Mouse (Mus musculus) limb, embryonic 15.5 days (tissue): Measurements from ENCODE around the gene Pir. TPM values are rescaled to one million over a fixed set of nuclear protein-coding genes. Genes with fewer than 3 reads are reported as not detected.

Experiments
- ATAC-seq: fragments of 200-750 bp; cut with Nextera tagmentation; 2 replicates; pipeline ENCODE4 v1.8.0; 2017; ENCODE audit warnings: low read depth, moderate TSS enrichment; ENCODE audit not compliant: insufficient number of reproducible peaks, low FRiP score, low TSS enrichment
- H3K27ac ChIP-seq: fragments of 300-500 bp; sonication (generic); 2 replicates; pipeline ENCODE4 v1.5.1; 2015; ENCODE audit warnings: moderate library complexity, mild to moderate bottlenecking, inconsistent platforms
- H3K27me3 ChIP-seq: fragments of 300-500 bp; sonication (generic); 2 replicates; pipeline ENCODE4 v1.6.1; 2015; ENCODE audit warnings: inconsistent platforms
- H3K36me3 ChIP-seq: fragments of 300-500 bp; sonication (generic); 2 replicates; pipeline ENCODE4 v1.6.1; 2015; ENCODE audit warnings: inconsistent platforms
- H3K4me1 ChIP-seq: fragments of 300-500 bp; sonication (generic); 2 replicates; pipeline ENCODE4 v1.6.1; 2015; ENCODE audit warnings: inconsistent platforms
- H3K4me2 ChIP-seq: fragments of 300-500 bp; sonication (generic); 2 replicates; pipeline ENCODE4 v1.6.1; 2015; ENCODE audit warnings: mild to moderate bottlenecking, inconsistent platforms
- H3K4me3 ChIP-seq: fragments of 300-500 bp; sonication (generic); 2 replicates; pipeline ENCODE4 v1.5.1; 2015; ENCODE audit warnings: mild to moderate bottlenecking, inconsistent platforms
- H3K9ac ChIP-seq: fragments of 300-500 bp; sonication (generic); 2 replicates; pipeline ENCODE4 v1.6.1; 2015; ENCODE audit warnings: inconsistent platforms
- H3K9me3 ChIP-seq: fragments of 300-500 bp; sonication (generic); 2 replicates; pipeline ENCODE4 v1.6.1; 2016; ENCODE audit warnings: inconsistent platforms
- WGBS: fragments of 180-500 bp; shearing (Covaris S2); methylation state at CpG from one replicate; pipeline ENCODE4 v1.1.7; 2015; 5-methylcytosine and 5-hydroxymethylcytosine counted together
- polyA plus RNA-seq: library from polyadenylated mRNA; unstranded; fragments of >200 nt; fragmentation: Nextera tagmentation; extraction: Ambion mirVana; gene quantifications from 2 replicates; pipeline ENCODE4 v1.2.1, GENCODE M21; 2015

Pir gene
- polyA plus RNA-seq, 1 experiment from 2014 or later, result 8.5 TPM

- Histone ChIP-seq H3K9ac (no peak overlapping the region), H3K36me3 (no peaks in the 10 kb centered on the region), H3K4me1 (no peaks in the 10 kb centered on the region), H3K9me3 (no peaks in the 10 kb centered on the region), H3K27ac (no peak overlapping the region), H3K27me3 (no peaks in the 10 kb centered on the region), H3K4me2 (no peak overlapping the region), H3K4me3 (no peak overlapping the region)
- no peak for ATAC-seq
- WGBS, result 76% methylated on average over 4 of the region's 4 CpGs
Measured at GRCm38 (mm10) chrX:164338591-164338990, 69.4 kb downstream of the Pir start.

DNA sequence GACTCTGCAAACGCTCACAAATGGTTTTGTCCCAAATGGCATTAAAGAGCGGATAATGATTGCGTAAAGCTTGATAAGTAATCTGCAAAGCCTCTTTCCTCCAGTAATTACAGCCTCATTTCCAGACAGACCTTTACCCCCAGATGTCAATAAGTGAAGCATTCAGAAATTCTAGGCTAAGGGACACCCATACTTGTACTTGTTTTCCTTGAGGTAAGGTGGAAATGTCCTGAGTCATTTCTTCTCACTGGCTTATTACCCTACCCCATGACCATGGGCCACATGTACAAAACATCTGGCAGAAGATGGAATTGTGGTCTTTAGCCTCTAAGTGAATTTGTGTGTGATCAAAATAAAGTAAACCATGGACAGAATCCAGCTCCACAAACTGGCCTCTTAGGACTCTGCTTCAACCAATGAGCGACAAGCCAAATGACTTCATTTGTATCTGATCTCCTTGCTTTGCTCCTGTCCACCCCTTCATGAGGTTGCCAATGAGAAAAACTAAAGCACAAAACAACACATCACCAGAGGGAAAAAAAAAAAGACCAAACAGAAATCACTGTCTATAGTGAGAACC is 76.3 kb downstream of the Pir start:
- Histone ChIP-seq H3K27ac (no peak overlapping the region), H3K4me1 (no peaks in the 10 kb centered on the region), H3K4me2 (no peak overlapping the region), H3K27me3 (no peaks in the 10 kb centered on the region), H3K4me3 (no peak overlapping the region), H3K36me3 (no peaks in the 10 kb centered on the region), H3K9me3 (no peaks in the 10 kb centered on the region), H3K9ac (no peak overlapping the region)
- 79% methylated on average over 4 of the region's 4 CpGs for WGBS
- no peak for ATAC-seq

DNA sequence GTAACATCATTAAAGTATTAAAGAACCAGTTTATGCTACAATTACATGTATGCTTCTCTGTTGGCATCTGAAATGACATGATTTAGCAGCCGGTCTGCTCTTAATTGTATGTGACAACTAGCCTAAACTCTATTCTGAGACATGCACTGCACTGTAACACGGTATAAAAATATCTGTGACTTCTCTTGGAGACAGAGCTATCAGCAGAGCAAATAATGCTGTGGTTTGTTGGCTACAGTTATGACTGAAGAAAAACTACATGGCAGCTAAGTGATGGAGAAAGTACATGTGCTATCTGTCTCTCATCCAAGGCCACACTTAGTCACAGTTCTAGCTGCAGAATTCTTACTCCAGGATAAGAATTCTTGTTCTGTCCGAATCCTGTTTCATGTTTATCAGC is 79.8 kb downstream of the Pir start:
- no peaks in the 10 kb centered on the region for H3K4me1 ChIP-seq
- H3K27ac ChIP-seq, result no peak overlapping the region
- no peaks in the 10 kb centered on the region for H3K9me3 ChIP-seq
- no peak overlapping the region for H3K9ac ChIP-seq
- no peak for ATAC-seq
- H3K36me3 ChIP-seq, result no peaks in the 10 kb centered on the region
- no peaks in the 10 kb centered on the region for H3K27me3 ChIP-seq
- H3K4me3 ChIP-seq, result no peak overlapping the region
- 73% methylated on average over 3 of the region's 3 CpGs for WGBS
- H3K4me2 ChIP-seq, result no peak overlapping the region

- no peaks in the 10 kb centered on the region for H3K36me3 ChIP-seq
- no peak for ATAC-seq
- H3K4me3 ChIP-seq, result no peak overlapping the region
- no peaks in the 10 kb centered on the region for H3K9me3 ChIP-seq
- no peak overlapping the region for H3K27ac ChIP-seq
- WGBS, result 60% methylated on average over 4 of the region's 4 CpGs
- no peak overlapping the region for H3K9ac ChIP-seq
- peaks cover 5% of the 10 kb centered on the region; the same call in 1 of the 2 replicates for H3K27me3 ChIP-seq
- no peak overlapping the region for H3K4me2 ChIP-seq
- H3K4me1 ChIP-seq, result no peaks in the 10 kb centered on the region
Measured at GRCm38 (mm10) chrX:164365153-164365865, 96.1 kb downstream of the Pir start.

DNA sequence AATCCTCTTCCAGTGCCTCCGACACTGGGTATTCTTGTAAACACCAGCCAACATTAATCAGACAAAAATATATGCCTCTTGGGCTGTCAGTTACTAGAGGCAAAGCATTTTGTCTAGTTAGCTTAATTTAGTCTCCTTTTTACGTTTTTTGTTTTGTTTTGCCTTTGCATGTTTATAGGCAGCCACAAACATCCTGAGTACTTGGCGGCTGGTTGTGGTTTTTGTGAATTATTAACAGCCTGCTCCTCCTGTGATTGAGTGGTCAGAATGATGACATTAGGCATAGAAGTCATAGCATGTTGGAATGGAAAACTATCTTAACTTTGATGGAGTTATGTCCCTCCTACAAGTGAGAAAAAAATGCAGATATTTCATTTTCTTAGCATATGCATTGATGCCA is 101.4 kb downstream of the Pir start:
- Histone ChIP-seq H3K4me2 (no peak overlapping the region), H3K27me3 (no peaks in the 10 kb centered on the region), H3K27ac (no peak overlapping the region), H3K4me3 (no peak overlapping the region), H3K36me3 (no peaks in the 10 kb centered on the region), H3K9me3 (no peaks in the 10 kb centered on the region), H3K9ac (no peak overlapping the region), H3K4me1 (no peaks in the 10 kb centered on the region; the same call in 1 of the 2 replicates)
- 73% methylated on average over 3 of the region's 3 CpGs for WGBS
- no peak for ATAC-seq

DNA sequence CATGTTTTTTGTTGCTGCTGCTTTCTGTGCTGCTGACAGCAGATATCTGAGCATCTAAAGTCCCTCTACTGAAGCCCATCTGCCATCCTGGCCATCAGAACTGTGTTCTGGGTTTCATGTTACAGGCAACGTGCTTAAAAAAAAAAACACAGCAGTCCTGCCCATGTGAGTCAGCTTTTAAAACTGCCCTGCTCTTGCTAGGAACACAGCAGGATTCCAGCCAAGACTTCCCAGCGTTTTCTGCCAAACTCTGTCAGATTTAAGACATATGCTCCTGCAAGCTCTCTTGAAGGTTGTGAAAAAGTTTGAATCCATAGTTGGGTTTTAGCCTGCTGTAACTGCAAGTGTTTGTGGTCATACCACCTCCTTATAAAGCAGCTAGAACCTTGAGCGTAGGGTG is 103.9 kb downstream of the Pir start, which contains the start of gene Vegfd:
TSS of gene Vegfd (plus strand) at position 298 of the 400 bp plus-strand sequence.
- H3K27ac ChIP-seq, result peak within 1 kb of the TSS; percentile 63
- no peak within 1 kb of the TSS for H3K9ac ChIP-seq
- H3K27me3 ChIP-seq, result 0 out of 2 replicates have a peak, but pooled peaks cover under 1% of the 10 kb centered on the region
- no peaks in the 10 kb centered on the region; the same call in 1 of the 2 replicates for H3K4me1 ChIP-seq
- H3K9me3 ChIP-seq, result no peaks in the 10 kb centered on the region
- WGBS, result 17% methylated on average over 3 of the region's 3 CpGs
- ATAC-seq, result no peak
- no peaks in the 10 kb centered on the region for H3K36me3 ChIP-seq
- no peak within 1 kb of the TSS for H3K4me3 ChIP-seq
- H3K4me2 ChIP-seq, result no peak within 1 kb of the TSS

GRCm38 (mm10) chrX:164374586-164374985 is 105.4 kb downstream of the Pir start:
- H3K9ac ChIP-seq, result no peak overlapping the region
- no peak overlapping the region for H3K27ac ChIP-seq
- H3K27me3 ChIP-seq, result 0 out of 2 replicates have a peak, but pooled peaks cover 4% of the 10 kb centered on the region
- no peak overlapping the region for H3K4me3 ChIP-seq
- no peaks in the 10 kb centered on the region for H3K36me3 ChIP-seq
- no peaks in the 10 kb centered on the region for H3K9me3 ChIP-seq
- 29% methylated on average over 5 of the region's 5 CpGs for WGBS
- no peak overlapping the region for H3K4me2 ChIP-seq
- no peaks in the 10 kb centered on the region; the same call in 1 of the 2 replicates for H3K4me1 ChIP-seq
- no peak for ATAC-seq

GRCm38 (mm10) chrX:164379721-164380120 is 110.5 kb downstream of the Pir start:
- no peaks in the 10 kb centered on the region for H3K4me1 ChIP-seq
- no peak overlapping the region for H3K27ac ChIP-seq
- no peaks in the 10 kb centered on the region for H3K36me3 ChIP-seq
- H3K27me3 ChIP-seq, result peaks cover 8% of the 10 kb centered on the region; the same call in 1 of the 2 replicates
- 71% methylated on average over 4 of the region's 4 CpGs for WGBS
- no peak overlapping the region for H3K4me3 ChIP-seq
- H3K9me3 ChIP-seq, result no peaks in the 10 kb centered on the region
- ATAC-seq, result no peak
- H3K9ac ChIP-seq, result no peak overlapping the region
- no peak overlapping the region for H3K4me2 ChIP-seq

GRCm38 (mm10) chrX:164381618-164382408 is 112.6 kb downstream of the Pir start:
- peaks cover 8% of the 10 kb centered on the region; the same call in 1 of the 2 replicates for H3K27me3 ChIP-seq

GRCm38 (mm10) chrX:164394091-164394490 is 124.9 kb downstream of the Pir start:
- H3K36me3 ChIP-seq, result no peaks in the 10 kb centered on the region
- no peak overlapping the region for H3K27ac ChIP-seq
- H3K4me2 ChIP-seq, result no peak overlapping the region
- H3K4me3 ChIP-seq, result no peak overlapping the region
- H3K27me3 ChIP-seq, result no peaks in the 10 kb centered on the region; the same call in 1 of the 2 replicates
- no peaks in the 10 kb centered on the region for H3K4me1 ChIP-seq
- 64% methylated on average over 4 of the region's 4 CpGs for WGBS
- no peaks in the 10 kb centered on the region for H3K9me3 ChIP-seq
- no peak for ATAC-seq
- H3K9ac ChIP-seq, result no peak overlapping the region

More at GRCm38 (mm10) chrX:164381618-164382408, 112.6 kb downstream of the Pir start:
- H3K4me2 ChIP-seq, result peak overlapping the region; percentile 53
- no peaks in the 10 kb centered on the region for H3K4me1 ChIP-seq
- 17% methylated on average over 33 of the region's 33 CpGs for WGBS
- no peaks in the 10 kb centered on the region for H3K9me3 ChIP-seq
- peak; percentile 94 for ATAC-seq
- H3K27ac ChIP-seq, result peak overlapping the region; percentile 61
- no peak overlapping the region for H3K9ac ChIP-seq
- H3K4me3 ChIP-seq, result peak overlapping the region; percentile 39
- H3K36me3 ChIP-seq, result no peaks in the 10 kb centered on the region

DNA sequence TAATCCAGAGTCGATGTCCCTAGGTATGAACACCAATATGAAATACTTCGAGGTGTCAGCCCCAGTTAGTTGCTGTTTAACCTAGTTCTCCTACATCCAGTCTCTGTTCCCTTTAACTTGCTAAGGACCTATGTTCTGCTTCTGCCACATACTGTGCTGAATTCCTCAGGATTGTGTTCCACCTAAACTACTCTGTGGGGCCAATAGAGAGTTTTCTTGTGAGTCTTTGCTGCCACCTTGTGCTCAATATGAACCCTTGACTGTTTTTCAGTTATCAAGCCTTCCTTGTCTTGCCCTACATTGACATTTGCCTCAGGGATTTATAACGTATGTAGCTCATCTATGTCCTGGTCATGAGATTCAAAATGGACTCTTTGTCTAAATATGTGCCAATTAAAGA is 129.3 kb downstream of the Pir start:
- H3K9ac ChIP-seq, result no peak overlapping the region
- no peaks in the 10 kb centered on the region; the same call in 1 of the 2 replicates for H3K27me3 ChIP-seq
- H3K4me1 ChIP-seq, result no peaks in the 10 kb centered on the region
- H3K9me3 ChIP-seq, result no peaks in the 10 kb centered on the region
- no peak overlapping the region for H3K27ac ChIP-seq
- no peak overlapping the region for H3K4me3 ChIP-seq
- no peaks in the 10 kb centered on the region for H3K36me3 ChIP-seq
- no peak overlapping the region for H3K4me2 ChIP-seq
- ATAC-seq, result no peak
- 62% methylated on average over 3 of the region's 3 CpGs for WGBS
